Mouse (Mus musculus) G1E (cell line): ENCODE results near the gene Ufm1.

Source experiments
- CTCF ChIP-seq: IDR thresholded peaks from 2 replicates; pipeline ENCODE4 v1.5.1; 2012; ENCODE audit warnings: low read depth, low read length, inconsistent platforms, mixed read lengths
- TAL1 ChIP-seq: conservative IDR thresholded peaks from 2 replicates; pipeline ENCODE4 v1.6.1; 2012; ENCODE audit warnings: low read depth, low read length, inconsistent platforms, mixed read lengths

DNA sequence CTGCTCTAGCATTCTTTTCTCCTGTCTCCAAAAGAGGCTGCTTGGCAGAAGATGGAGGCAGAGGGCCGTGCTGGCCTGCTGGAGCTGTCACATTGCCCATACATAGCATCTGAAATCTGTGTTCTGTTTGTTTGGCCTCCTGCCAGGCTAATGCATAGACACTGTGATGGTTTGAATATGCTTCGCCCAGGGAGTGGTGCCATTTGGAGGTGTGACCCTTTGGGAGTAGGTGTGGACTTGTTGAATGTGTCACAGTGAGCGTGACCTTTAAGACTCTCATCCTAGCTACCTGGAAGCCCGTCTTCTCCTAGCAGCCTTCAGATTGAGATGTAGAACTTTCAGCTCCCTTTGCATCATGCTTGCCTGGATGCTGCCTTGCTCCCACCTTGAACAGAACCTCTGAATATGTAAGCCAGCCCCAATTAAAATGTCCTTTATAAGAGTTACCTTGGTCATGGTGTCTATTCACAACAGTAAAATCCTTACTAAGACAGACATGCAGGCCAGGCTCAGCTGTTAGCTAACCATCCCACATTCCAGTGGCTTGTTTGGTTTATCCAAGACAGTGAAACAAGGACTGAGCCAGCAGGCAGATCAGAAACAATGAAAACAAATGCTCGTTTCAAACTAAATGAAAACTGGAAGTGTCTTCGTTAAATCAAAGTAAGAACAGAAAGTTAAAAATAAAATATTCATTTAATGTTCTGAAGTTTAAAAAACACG lies 17.3 kb downstream of the Ufm1 start:
- TF ChIP-seq CTCF (no peak), TAL1 (no peak)
